Mouse (Mus musculus): ENCODE data around the gene Stra6l.

Stra6l gene

GRCm38 (mm10) chr4:45911256-45911655, 62.8 kb downstream of the Stra6l start:
- DNase-seq (ENCODE audit: low read depth in 1 of 2, low spot score in 2 of 2): no peak

- no peak for DNase-seq (ENCODE audit: low read depth in 1 of 2, low spot score in 2 of 2)
Observed at GRCm38 (mm10) chr4:45911876-45912275, 63.4 kb downstream of the Stra6l start.

GRCm38 (mm10) chr4:45917091-45917490, 68.6 kb downstream of the Stra6l start:
- DNase-seq (ENCODE audit: low read depth in 1 of 2, low spot score in 2 of 2): no peak

- DNase-seq (ENCODE audit: low read depth in 1 of 2, low spot score in 2 of 2): no peak
Observed at GRCm38 (mm10) chr4:45921663-45922435, 73.4 kb downstream of the Stra6l start.

- no peak for DNase-seq (ENCODE audit: low read depth in 1 of 2, low spot score in 2 of 2)
Observed at GRCm38 (mm10) chr4:45924011-45924410, 75.5 kb downstream of the Stra6l start.

- no peak for DNase-seq (ENCODE audit: low read depth in 1 of 2, low spot score in 2 of 2)
Observed at GRCm38 (mm10) chr4:45928561-45928960, 80.1 kb downstream of the Stra6l start.
